Mouse (Mus musculus): ENCODE results near the gene Kcnj9.

Gene Kcnj9

DNA sequence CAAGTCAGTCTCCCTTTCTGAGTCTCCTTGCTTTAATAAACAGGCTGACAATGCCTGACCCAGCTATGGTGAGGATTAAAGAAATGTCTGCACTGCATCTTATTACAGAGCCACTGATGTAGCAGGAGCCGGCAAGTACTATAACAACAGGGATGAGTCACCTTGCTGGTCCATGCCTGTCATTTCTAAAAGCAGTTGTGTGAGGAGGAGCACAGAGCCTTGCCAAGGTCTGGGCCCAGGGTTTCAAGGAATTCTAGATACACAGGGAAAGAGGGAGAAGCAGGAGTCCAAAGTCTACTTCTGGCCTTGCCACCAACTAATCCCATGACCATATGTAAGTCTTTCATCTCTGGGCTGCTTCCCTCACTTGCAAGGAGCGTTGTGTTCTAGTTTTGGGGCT is 36.2 kb downstream of the Kcnj9 start:
- DNase-seq (ENCODE audit: low read depth, low spot score) = no peak

DNA sequence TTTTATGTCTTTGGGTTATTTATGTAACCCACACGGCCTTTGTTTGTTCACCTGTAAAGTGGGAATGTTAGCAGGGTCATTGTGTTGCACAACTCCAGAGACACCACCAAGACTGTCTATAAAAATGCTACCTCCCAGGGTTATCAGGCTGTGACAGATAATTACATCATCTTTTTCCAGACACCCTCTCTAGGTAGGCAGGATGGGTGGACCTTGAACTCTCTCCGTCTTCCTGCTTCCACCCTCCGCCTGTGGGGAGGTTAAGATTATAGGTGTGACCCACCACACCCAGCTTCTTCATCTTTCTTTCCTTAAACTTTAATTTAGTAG is 39.5 kb downstream of the Kcnj9 start:
- DNase-seq (ENCODE audit: low read depth, low spot score) = no peak

- DNase-seq (ENCODE audit: low read depth, low spot score) = no peak
Observed at GRCm38 (mm10) chr1:172288900-172289616, 40.1 kb downstream of the Kcnj9 start.

DNA sequence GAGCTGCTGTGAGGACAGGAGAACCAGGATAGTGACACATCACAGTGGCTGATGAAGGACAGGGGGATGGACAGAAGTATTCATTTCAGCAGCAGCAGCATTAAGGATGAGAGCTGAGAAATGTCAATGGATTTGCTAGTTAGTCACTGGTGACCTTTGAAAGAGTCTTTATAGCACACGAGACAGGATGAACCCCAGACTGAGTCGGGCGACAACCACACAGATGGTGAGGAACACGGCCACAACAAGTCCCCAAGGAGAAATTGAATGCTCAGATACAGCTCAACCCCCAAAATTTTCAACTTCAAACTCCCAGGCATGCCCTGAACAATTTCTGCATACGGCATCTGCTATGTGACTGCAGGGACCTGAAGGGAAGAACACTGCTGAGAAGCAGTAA is 42.4 kb downstream of the Kcnj9 start:
- no peak for DNase-seq (ENCODE audit: low read depth, low spot score)

DNA sequence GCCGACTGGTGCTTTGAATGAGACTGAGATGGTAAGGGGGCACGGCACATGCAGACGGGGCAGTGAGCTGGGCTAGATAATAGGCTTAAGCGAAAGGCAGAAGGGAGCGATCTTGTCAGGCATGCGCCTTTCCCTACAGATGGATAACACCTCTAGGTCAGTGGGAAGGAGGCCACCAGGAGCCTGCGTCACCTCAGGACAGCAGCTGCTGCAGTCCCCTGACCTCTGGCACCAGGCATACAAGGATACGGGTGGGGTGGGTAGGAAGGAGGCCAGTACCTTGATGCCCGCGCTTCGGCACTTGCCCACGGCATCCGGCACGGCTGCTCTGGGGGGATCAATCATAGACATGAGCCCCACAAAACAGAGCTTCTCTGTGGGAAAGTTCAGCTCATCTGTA is 44.9 kb downstream of the Kcnj9 start:
- peak; percentile 14 for DNase-seq (ENCODE audit: low read depth, low spot score)

- DNase-seq (ENCODE audit: low read depth, low spot score) = no peak
Observed at GRCm38 (mm10) chr1:172283073-172283472, 46.0 kb downstream of the Kcnj9 start.

GRCm38 (mm10) chr1:172281522-172282254 is 47.4 kb downstream of the Kcnj9 start:
- no peak for DNase-seq (ENCODE audit: low read depth, low spot score)

- no peak for DNase-seq (ENCODE audit: low read depth, low spot score)
Observed at GRCm38 (mm10) chr1:172279768-172280509, 49.2 kb downstream of the Kcnj9 start.

DNA sequence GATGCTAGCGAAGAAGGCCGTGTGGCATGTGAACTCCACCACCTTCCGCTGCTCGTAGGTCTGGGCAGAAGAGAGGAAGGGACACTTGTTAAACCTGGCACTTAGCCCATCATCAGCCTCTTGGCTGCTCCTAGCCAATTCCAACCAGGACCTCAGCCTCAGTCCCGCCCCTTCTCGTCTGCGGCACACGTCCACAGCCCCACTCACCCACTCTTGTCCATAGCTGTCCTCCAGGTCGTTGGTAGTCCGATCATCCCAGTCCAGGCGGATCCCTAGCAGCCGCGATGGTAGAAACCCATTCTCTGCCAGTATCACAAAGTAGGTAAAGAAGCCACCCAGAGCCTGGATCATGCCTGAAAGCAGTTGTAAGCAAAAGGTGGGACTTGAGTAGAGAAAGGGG is 50.8 kb downstream of the Kcnj9 start:
- DNase-seq (ENCODE audit: low read depth, low spot score) = no peak

DNA sequence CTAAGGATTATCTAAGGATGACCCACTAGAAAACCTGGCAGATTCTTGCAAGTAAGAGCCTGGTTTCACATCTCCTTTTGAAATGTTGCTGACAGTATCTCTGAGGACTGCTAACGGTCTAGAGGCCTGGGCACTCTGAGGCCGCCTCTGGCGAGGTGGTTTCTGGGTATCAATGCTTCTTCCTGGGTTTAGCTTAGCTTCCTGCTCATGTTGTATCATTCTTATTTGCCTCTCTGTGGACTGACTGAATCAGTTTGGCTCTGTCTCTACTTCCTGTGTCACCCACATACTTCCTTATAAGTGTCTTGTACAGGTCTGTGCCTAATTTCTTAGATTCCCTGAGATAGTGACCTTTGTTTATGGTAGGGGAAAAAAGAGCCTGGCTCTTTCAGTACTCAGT is 51.9 kb downstream of the Kcnj9 start:
- DNase-seq (ENCODE audit: low read depth, low spot score) = no peak

DNA sequence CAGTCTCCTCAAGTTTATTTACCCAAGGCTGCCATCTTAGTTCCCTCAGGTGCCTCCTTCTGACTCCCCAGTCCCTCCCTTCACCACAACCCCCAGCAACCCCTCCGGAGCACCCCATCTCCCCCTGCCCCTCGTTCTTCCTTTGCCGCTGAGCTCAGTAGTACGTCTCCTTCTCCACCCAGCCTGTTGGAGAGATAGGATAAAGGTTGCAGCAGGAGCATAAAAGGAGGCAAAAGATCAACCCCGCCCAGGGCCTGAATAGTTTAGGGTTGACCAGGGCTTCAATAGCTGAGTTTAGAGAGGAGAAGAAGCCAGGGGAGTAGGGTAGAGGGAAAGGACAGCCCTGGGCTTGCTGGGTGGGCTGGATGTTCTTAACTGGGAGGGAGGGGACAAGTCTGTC is 54.6 kb downstream of the Kcnj9 start:
- DNase-seq (ENCODE audit: low read depth, low spot score) = no peak

- DNase-seq (ENCODE audit: low read depth, low spot score) = no peak
Observed at GRCm38 (mm10) chr1:172274116-172274515, 55.0 kb downstream of the Kcnj9 start.

DNA sequence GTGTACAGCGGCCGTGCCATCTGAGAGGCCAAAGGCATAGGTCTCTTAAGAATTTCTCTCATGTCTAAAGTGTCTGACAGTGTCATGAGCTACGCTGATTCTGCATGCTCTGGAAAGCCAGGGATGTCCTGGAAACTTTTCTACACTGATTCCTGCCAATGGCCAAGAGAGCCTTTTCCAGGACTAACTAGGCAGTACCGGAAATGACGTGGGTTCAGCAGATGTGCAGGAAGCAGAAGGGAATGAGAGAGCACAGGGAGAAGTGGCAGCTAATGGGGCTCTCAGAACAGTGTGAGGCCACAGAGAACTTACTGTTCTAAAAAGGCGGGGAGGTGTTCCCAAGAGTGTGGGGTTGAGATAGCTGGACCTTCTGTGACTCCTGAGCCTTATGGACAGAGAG is 55.7 kb downstream of the Kcnj9 start:
- DNase-seq (ENCODE audit: low read depth, low spot score) = no peak

GRCm38 (mm10) chr1:172271765-172272164 is 57.4 kb downstream of the Kcnj9 start:
- DNase-seq (ENCODE audit: low read depth, low spot score) = no peak

- DNase-seq (ENCODE audit: low read depth, low spot score) = no peak
Observed at GRCm38 (mm10) chr1:172271208-172271607, 57.9 kb downstream of the Kcnj9 start.

Measured in retina, postnatal 7 days (tissue).